Mouse (Mus musculus) liver, postnatal 0 days (tissue): ENCODE results near the gene Foxr1.

Experiments
- CTCF ChIP-seq: sonication (generic); IDR thresholded peaks from 2 replicates; pipeline ENCODE4 v1.5.1; 2016; ENCODE audit warnings: antibody characterized with exemption, low read depth
- EP300 ChIP-seq: IDR thresholded peaks from 2 replicates; pipeline ENCODE4 v1.6.1; 2016; ENCODE audit warnings: antibody characterized with exemption, low read depth, mild to moderate bottlenecking

- no peak for TF ChIP-seq CTCF
- no peak for TF ChIP-seq EP300
These were observed at the start of gene Foxr1 for GRCm38 (mm10) chr9:44440961-44441360.
